Mouse (Mus musculus) kidney, embryonic 16.5 days (tissue): ENCODE results near the gene Six1. TPM values are rescaled to one million over a fixed set of nuclear protein-coding genes. Genes with fewer than 3 reads are reported as not detected.

ENCODE experiments used
- ATAC-seq: fragments of 200-750 bp; cut with Nextera tagmentation; 2 replicates; pipeline ENCODE4 v1.8.0; 2017; ENCODE audit warnings: moderate TSS enrichment; ENCODE audit not compliant: low FRiP score, low TSS enrichment
- H3K27ac ChIP-seq: fragments of 300-500 bp; sonication (generic); 2 replicates; pipeline ENCODE4 v1.5.1; 2014; ENCODE audit warnings: low read length
- H3K27me3 ChIP-seq: fragments of 300-500 bp; sonication (generic); 2 replicates; pipeline ENCODE4 v1.6.1; 2014; ENCODE audit warnings: low read length, control low read depth, mixed read lengths; ENCODE audit not compliant: insufficient read depth
- H3K36me3 ChIP-seq: fragments of 300-500 bp; sonication (generic); 2 replicates; pipeline ENCODE4 v1.6.1; 2014; ENCODE audit warnings: low read length, control low read depth, mixed read lengths; ENCODE audit not compliant: insufficient read depth
- H3K4me1 ChIP-seq: fragments of 300-500 bp; sonication (generic); 2 replicates; pipeline ENCODE4 v1.6.1; 2014; ENCODE audit warnings: low read length, control low read depth, mixed read lengths; ENCODE audit not compliant: insufficient read depth
- H3K4me2 ChIP-seq: fragments of 300-500 bp; sonication (generic); replicated peaks from 2 replicates; pipeline ENCODE4 v1.6.1; 2014; ENCODE audit warnings: low read depth, low read length
- H3K4me3 ChIP-seq: fragments of 300-500 bp; sonication (generic); 2 replicates; pipeline ENCODE4 v1.5.1; 2014; ENCODE audit warnings: mild to moderate bottlenecking, low read length
- H3K9ac ChIP-seq: fragments of 300-500 bp; sonication (generic); replicated peaks from 2 replicates; pipeline ENCODE4 v1.6.1; 2014; ENCODE audit warnings: low read length
- H3K9me3 ChIP-seq: fragments of 300-500 bp; sonication (generic); 2 replicates; pipeline ENCODE4 v1.6.1; 2016; ENCODE audit warnings: low read length, control low read depth
- WGBS: fragments of 180-500 bp; shearing (Covaris S2); extraction: QIAGEN DNeasy Blood & Tissue Kit; methylation state at CpG from one replicate; pipeline ENCODE4 v1.1.7; 2014; 5-methylcytosine and 5-hydroxymethylcytosine counted together
- polyA plus RNA-seq: library from polyadenylated mRNA; unstranded; fragments of >200 nt; fragmentation: Nextera tagmentation; extraction: Ambion mirVana; gene quantifications from 2 replicates; pipeline ENCODE4 v1.2.1, GENCODE M21; 2015

Gene Six1
- polyA plus RNA-seq, 1 experiment from 2014 or later = 0.47 TPM

DNA sequence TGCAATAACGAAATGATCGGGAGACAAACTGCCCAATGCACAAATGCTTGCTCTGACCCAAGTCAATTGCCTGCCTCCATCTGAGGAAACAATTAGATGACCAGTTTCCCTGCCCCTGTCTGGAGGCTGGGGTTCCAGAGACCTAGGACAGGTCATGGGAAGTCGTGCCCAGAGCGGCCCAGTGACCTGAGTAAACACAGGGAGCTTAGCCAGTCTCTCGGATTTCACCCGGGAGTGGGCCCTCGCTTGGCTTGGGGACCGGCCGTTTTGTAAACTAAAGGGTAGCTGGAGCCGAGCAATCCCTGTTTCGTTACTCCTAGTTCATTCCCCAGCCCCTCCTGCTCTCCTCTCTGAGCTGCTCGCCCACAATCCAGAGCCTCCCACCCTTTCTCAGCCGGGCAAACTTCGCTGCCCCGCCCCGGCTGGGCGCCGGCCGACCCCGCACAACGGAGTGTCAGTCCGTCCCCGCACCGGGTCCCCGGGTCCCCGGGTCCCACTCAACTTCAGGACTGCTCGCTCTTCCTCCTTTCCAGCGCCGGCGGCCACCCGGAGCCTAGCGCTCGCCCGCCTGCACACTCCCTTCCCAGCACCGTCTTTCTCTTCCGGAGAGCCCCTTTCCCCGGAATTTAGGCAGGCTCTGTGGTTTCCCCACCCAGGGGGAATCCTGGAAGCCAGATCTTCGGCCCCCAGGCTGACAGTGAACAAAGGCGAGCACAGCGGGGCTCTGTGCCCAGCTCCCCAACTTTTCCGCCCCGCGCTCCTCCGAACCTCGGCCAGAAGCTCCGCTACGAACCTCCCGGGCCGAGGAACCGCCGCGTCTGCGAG lies 9.3 kb downstream of the Six1 start:
- under 1% methylated on average over 53 of the region's 53 CpGs for WGBS
- H3K4me2 ChIP-seq = peak overlapping the region; percentile 72
- peaks cover 29% of the 10 kb centered on the region for H3K4me1 ChIP-seq
- no peaks in the 10 kb centered on the region for H3K9me3 ChIP-seq
- H3K4me3 ChIP-seq = peak overlapping the region; percentile 51
- no peaks in the 10 kb centered on the region for H3K36me3 ChIP-seq
- H3K27me3 ChIP-seq = peaks cover 90% of the 10 kb centered on the region
- peak; percentile 46; the same call in 1 of the 2 replicates for ATAC-seq
- H3K9ac ChIP-seq = peak overlapping the region; percentile 52
- H3K27ac ChIP-seq = no peak overlapping the region

DNA sequence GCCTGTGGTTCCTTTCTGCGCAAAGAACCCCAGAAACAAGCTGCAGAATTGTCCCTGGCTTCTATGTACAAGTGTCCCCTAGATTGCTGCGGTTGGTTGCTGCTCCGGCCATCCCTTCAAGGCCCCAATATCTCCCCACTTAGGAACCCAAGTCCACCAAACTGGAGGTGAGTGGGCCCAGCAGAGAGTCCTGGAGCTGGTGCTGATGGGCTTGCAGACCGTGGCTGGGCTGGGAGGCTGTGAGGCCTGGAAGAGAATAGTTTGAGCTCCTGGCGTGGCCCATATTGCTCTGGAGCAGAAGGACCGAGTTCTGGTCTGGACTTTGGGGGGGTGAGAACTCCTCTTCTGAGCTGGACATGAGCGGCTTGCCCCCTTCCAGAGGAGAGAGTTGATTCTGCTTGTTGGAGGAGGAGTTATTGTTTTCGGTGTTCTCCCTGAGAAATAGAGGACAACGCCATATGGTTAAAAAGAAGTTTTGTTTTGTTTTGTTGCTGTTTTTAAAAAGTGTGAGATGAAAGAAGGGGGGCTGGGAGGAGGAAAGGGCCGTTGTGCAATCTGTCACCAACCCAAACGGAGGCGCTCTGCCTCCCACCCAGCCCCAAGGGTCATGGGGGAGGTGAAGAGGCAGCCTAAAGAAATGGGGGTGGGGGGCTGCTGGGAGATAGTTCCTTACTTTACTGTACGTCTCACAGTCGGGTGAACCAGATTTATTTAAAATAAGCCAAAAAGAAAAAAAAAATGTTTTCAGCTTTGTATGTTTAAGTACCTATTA lies 10.1 kb downstream of the Six1 start:
- H3K27me3 ChIP-seq = peaks cover 90% of the 10 kb centered on the region
- ATAC-seq = no peak
- no peaks in the 10 kb centered on the region for H3K36me3 ChIP-seq
- no peak overlapping the region for H3K9ac ChIP-seq
- H3K4me1 ChIP-seq = peaks cover 29% of the 10 kb centered on the region
- H3K4me3 ChIP-seq = no peak overlapping the region
- H3K4me2 ChIP-seq = no peak overlapping the region
- no peaks in the 10 kb centered on the region for H3K9me3 ChIP-seq
- 14% methylated on average over 14 of the region's 14 CpGs for WGBS
- no peak overlapping the region for H3K27ac ChIP-seq

DNA sequence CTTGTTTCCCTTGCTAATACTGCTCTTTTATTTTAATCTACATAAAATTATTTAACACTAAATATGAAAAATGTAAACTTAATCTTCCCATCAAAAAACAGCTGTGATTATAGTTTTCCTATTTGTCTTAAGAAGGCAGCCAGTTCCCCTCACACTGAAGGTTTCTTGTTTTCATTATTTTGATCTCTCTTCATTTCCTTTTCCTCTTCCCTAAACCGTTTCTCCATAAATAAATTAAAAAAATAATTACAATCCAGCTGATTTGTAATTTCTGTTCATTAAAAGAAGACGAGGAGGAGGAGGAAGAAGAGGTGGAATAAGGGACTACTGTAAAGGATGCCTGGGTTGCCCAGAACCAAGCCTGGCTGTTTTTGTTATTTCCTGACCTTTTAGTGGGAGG lies 10.8 kb downstream of the Six1 start:
- H3K4me3 ChIP-seq = no peak overlapping the region
- no peaks in the 10 kb centered on the region for H3K36me3 ChIP-seq
- H3K9ac ChIP-seq = no peak overlapping the region
- H3K27me3 ChIP-seq = peaks cover 90% of the 10 kb centered on the region
- ATAC-seq = no peak
- H3K4me1 ChIP-seq = peaks cover 29% of the 10 kb centered on the region
- WGBS = 16% methylated on average over 2 of the region's 2 CpGs
- no peak overlapping the region for H3K4me2 ChIP-seq
- no peak overlapping the region for H3K27ac ChIP-seq
- no peaks in the 10 kb centered on the region for H3K9me3 ChIP-seq

DNA sequence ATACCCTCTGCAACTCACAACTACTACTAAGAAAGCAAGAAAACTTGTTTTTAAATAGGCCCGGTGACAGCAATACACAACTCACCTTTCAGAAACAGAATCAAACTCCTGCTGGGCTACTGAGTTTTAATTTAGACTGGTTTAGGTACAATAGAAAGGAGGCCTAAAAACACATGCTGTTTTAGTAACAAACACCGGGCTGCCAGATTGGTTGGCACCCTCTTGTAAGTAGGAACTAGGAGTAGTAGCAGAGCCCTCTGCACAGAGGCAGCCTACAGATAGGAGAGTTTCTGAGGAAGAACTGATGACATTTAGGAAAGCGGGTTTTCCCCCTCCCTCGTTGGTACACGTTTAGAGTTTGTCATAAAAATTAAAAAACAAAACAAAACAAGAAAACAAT lies 11.3 kb downstream of the Six1 start:
- H3K27ac ChIP-seq = no peak overlapping the region
- H3K36me3 ChIP-seq = no peaks in the 10 kb centered on the region
- no peak overlapping the region for H3K4me3 ChIP-seq
- H3K27me3 ChIP-seq = peaks cover 90% of the 10 kb centered on the region
- 14% methylated on average over 5 of the region's 5 CpGs for WGBS
- H3K9me3 ChIP-seq = no peaks in the 10 kb centered on the region
- H3K4me2 ChIP-seq = no peak overlapping the region
- no peak overlapping the region for H3K9ac ChIP-seq
- no peak for ATAC-seq
- H3K4me1 ChIP-seq = peaks cover 29% of the 10 kb centered on the region

DNA sequence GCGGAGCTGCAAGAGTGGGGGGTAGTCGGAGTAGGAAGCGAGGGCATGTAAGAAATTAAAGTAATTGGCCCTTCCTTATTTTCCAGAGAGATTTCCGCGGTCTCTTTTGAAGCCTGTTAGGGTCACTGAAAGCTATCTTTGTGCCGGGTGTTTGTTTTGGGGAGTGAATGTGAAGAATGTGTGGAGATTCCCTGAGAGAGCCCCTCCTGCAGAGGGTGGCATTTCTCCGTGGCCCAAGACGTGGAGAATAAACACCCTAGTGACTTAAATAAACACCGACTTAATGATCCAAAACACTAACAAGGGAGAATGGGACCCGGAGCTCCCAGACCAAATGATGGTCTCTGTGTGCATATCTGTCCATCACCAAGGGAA lies 12.4 kb downstream of the Six1 start:
- H3K27ac ChIP-seq = no peak overlapping the region
- H3K4me2 ChIP-seq = no peak overlapping the region
- no peaks in the 10 kb centered on the region for H3K36me3 ChIP-seq
- peaks cover 22% of the 10 kb centered on the region for H3K4me1 ChIP-seq
- H3K9ac ChIP-seq = no peak overlapping the region
- peaks cover 85% of the 10 kb centered on the region for H3K27me3 ChIP-seq
- H3K4me3 ChIP-seq = no peak overlapping the region
- ATAC-seq = no peak
- no peaks in the 10 kb centered on the region for H3K9me3 ChIP-seq
- under 1% methylated on average over 10 of the region's 10 CpGs for WGBS

DNA sequence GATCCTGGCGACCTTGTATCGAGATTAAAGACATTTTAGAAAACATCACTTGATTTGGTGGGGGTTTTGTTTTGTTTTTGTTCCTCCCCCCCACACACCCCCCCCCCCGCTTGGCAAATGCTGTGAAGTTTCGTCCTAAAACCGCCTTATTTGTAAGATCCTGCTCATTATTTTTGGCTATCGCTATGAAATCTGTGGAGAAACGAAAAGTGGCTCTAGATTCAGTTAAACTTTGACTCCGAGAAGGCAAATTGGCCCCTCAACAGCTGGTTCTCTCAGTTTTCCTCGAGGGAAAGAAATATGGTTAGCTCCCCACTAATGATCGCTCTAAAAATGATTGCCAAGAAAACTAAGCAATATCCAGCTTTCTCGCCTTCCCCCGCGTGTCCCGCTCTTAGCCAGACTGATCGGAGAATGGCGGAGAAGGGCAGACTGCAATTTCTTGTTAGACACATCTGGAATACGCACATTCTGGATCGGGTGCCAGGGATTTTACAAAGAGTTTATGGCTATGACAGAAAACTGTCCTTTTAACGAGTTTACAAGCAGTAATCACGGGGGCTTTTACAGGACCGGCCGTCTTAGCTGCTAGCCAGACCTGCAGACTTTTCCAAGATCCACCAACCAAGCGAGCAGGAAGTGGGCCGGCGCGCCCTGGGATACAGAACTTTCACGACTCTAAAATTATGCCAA lies 13.0 kb downstream of the Six1 start:
- 2% methylated on average over 27 of the region's 27 CpGs for WGBS
- ATAC-seq = no peak
- H3K9me3 ChIP-seq = no peaks in the 10 kb centered on the region
- H3K4me2 ChIP-seq = no peak overlapping the region
- no peak overlapping the region for H3K4me3 ChIP-seq
- H3K36me3 ChIP-seq = no peaks in the 10 kb centered on the region
- H3K27ac ChIP-seq = no peak overlapping the region
- no peak overlapping the region for H3K9ac ChIP-seq
- H3K27me3 ChIP-seq = peaks cover 85% of the 10 kb centered on the region
- peaks cover 17% of the 10 kb centered on the region for H3K4me1 ChIP-seq

DNA sequence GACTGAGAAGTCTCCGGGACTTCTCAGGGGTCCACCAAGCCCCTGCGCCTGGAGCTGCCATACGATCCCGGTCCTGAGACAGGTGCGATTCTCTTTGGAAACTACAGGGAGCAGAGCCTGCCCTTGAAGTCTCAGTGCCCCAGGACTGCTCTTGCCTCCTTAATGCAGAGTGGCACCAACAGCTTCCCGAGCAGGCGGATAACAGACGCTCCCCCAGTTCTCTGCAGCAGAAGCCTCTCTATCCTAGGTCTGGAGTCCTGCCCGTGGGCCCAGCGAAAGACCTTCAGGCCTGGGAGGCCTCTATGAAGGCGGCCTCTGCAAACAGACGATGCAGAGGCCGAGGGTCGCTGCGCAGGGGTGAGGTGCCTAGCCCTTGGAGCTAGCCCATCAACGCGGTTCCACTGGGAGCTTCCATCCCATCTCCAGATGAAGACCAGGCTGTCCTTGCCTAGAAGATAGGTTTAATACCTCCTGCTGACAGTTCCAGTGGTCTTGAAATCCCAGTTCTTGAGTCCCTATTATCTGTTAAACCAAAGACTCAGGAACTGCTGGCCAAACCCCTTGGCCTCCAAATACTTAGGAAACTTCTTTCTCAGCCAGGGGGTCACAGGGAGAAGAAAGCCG lies 13.6 kb downstream of the Six1 start:
- Histone ChIP-seq H3K27me3 (peaks cover 85% of the 10 kb centered on the region), H3K4me2 (no peak overlapping the region), H3K36me3 (no peaks in the 10 kb centered on the region), H3K27ac (no peak overlapping the region), H3K9ac (no peak overlapping the region), H3K4me3 (no peak overlapping the region), H3K4me1 (peaks cover 14% of the 10 kb centered on the region; the same call in 1 of the 2 replicates), H3K9me3 (no peaks in the 10 kb centered on the region)
- whole genome bisulfite sequencing = 2% methylated on average over 18 of the region's 18 CpGs
- no peak for ATAC-seq

DNA sequence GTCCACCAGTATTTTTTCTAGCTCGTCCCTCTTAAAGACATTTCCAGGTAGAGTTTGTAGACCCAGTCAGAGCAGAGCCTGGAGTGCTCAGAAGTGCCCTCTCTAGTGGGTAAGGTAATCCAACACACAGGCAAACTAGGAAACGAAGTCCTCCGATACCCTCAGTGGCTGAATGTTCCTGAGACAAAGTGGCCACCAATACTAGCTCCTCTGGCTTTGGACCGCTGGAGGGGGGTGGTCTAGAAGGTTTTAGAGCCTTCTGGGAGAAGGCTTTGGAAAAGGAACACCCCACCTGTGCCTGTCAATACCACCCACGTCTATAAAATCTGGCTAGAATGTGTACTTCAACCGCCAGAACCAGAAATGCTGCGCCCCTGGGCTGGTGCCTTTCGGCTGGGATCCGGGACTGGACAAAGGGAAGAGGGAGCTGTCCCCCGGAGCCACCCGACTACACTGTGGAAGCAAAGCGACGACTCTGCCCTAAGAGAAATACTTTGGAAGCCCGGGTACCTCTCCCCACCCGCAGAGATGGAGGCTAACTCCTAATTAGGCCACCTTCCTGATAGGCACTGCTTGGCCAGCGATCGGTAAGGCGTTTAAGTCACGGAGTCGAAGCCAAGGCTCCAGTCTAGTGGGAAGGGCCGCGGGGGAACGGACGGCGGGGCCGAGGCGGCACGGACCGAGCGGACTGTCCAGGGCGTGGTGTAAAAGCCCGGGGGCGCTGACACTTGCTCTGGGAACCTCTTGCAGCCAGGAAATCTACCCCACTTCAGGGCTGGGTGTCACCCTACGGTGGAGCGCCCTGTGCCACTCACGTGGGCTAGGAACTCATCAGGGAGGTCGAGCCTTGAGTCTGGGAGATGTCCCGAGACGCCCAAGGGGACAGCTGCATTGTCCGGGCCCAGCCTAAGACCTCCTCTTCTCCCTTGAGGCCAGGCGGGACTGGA lies 14.4 kb downstream of the Six1 start:
- Histone ChIP-seq H3K36me3 (no peaks in the 10 kb centered on the region), H3K4me1 (peaks cover 9% of the 10 kb centered on the region; the same call in 1 of the 2 replicates), H3K9me3 (no peaks in the 10 kb centered on the region), H3K27ac (no peak overlapping the region), H3K4me3 (no peak overlapping the region), H3K27me3 (peaks cover 86% of the 10 kb centered on the region), H3K9ac (no peak overlapping the region), H3K4me2 (no peak overlapping the region)
- 1% methylated on average over 41 of the region's 41 CpGs for WGBS
- peak; percentile 35; the same call in 1 of the 2 replicates for ATAC-seq
